Mouse (Mus musculus) liver, embryonic 11.5 days (tissue): ENCODE measurements around the gene Csnk1d. TPM values are rescaled to one million over a fixed set of nuclear protein-coding genes. Genes with fewer than 3 reads are reported as not detected.

Experiments used
- ATAC-seq: fragments of 200-750 bp; cut with Nextera tagmentation; replicated peaks from 2 replicates; pipeline ENCODE4 v1.8.0; 2017; ENCODE audit warnings: moderate number of reproducible peaks, mild to moderate bottlenecking, moderate TSS enrichment, moderate library complexity; ENCODE audit not compliant: low FRiP score
- DNase-seq: peaks from one replicate; pipeline ENCODE4 v3.0.0-alpha.2; 2017; ENCODE audit warnings: low spot score
- H3K27ac ChIP-seq: fragments of 300-500 bp; sonication (generic); 2 replicates; pipeline ENCODE4 v1.5.1; 2014; ENCODE audit warnings: mild to moderate bottlenecking, low read depth, low read length, control low read depth
- H3K27me3 ChIP-seq: fragments of 300-500 bp; sonication (generic); replicated peaks from 2 replicates; pipeline ENCODE4 v1.6.1; 2014; ENCODE audit warnings: low read length, mixed read lengths; ENCODE audit not compliant: control insufficient read depth, insufficient read depth
- H3K36me3 ChIP-seq: fragments of 300-500 bp; sonication (generic); 2 replicates; pipeline ENCODE4 v1.6.1; 2014; ENCODE audit warnings: mild to moderate bottlenecking, low read length, moderate library complexity, mixed read lengths; ENCODE audit not compliant: control insufficient read depth, insufficient read depth
- H3K4me1 ChIP-seq: fragments of 300-500 bp; sonication (generic); replicated peaks from 2 replicates; pipeline ENCODE4 v1.6.1; 2014; ENCODE audit warnings: low read length, mixed read lengths; ENCODE audit not compliant: control insufficient read depth, insufficient read depth
- H3K4me2 ChIP-seq: fragments of 300-500 bp; sonication (generic); 2 replicates; pipeline ENCODE4 v1.6.1; 2014; ENCODE audit warnings: mild to moderate bottlenecking, control low read depth, moderate library complexity
- H3K4me3 ChIP-seq: fragments of 300-500 bp; sonication (generic); 2 replicates; pipeline ENCODE4 v1.5.1; 2014; ENCODE audit warnings: low read depth, low read length, control low read depth
- H3K9ac ChIP-seq: fragments of 300-500 bp; sonication (generic); 2 replicates; pipeline ENCODE4 v1.6.1; 2014; ENCODE audit warnings: low read depth, low read length, control low read depth
- H3K9me3 ChIP-seq: fragments of 300-500 bp; sonication (generic); 2 replicates; pipeline ENCODE4 v1.6.1; 2016; ENCODE audit warnings: low read length, inconsistent platforms, mixed read lengths; ENCODE audit not compliant: control insufficient read depth
- WGBS: fragments of 180-500 bp; shearing (Covaris S2); extraction: QIAGEN DNeasy Blood & Tissue Kit; methylation state at CpG from one replicate; pipeline ENCODE4 v1.1.7; 2014; 5-methylcytosine and 5-hydroxymethylcytosine counted together
- polyA plus RNA-seq: library from polyadenylated mRNA; unstranded; fragments of >200 nt; fragmentation: Nextera tagmentation; extraction: Ambion mirVana; gene quantifications from 2 replicates; pipeline ENCODE4 v1.2.1, GENCODE M21; 2014

Gene Csnk1d
- polyA plus RNA-seq, 1 experiment from 2014 or later = 62.2 TPM

DNA sequence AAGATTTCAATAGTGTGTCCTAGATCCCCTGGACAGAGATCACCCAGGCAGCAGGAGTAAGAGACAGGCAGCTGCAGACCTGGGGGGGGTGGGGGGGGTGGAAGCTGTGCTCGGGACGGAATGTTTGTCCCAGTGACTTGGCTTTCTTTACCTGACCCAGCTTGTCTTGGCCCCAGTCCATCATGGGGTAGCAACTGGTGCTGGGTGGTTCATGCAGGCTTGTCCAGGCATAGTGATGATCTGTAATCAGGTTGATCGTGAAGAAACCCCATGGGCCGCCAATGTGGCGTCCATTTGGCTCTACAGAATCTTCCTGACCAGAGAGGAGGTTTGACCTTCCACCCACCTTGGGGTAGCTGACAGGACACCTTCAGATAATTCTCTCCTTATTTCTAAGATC lies 45.2 kb downstream of the Csnk1d start:
- Histone ChIP-seq H3K4me2 (no peak overlapping the region), H3K9ac (no peak overlapping the region), H3K4me1 (peaks cover 6% of the 10 kb centered on the region), H3K4me3 (no peak overlapping the region), H3K36me3 (no peaks in the 10 kb centered on the region), H3K9me3 (no peaks in the 10 kb centered on the region), H3K27me3 (no peaks in the 10 kb centered on the region), H3K27ac (no peak overlapping the region)
- DNase-seq = no peak
- 88% methylated on average over 5 of the region's 5 CpGs for WGBS
- no peak for ATAC-seq

DNA sequence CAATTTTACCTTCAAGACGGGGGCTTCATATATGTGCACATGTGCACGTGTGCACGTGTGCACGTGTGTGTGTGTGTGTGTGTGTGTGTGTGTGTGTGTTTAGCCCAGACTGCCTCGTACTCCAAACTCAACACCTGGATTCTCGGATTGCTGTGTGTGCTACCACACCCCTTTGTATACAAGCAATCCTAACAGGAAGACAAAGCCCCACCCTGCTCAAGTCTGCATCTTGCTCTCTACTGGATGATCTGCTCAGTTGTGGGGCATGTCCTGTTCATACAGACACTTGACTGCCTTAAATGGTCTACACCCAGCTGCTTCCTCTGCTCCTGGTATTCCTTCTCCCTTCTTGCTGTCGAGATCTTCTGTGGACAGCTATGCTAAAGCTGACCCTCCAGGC lies 45.9 kb downstream of the Csnk1d start:
- Histone ChIP-seq H3K27ac (no peak overlapping the region), H3K27me3 (no peaks in the 10 kb centered on the region), H3K9me3 (no peaks in the 10 kb centered on the region), H3K4me3 (no peak overlapping the region), H3K9ac (no peak overlapping the region), H3K4me1 (peaks cover 6% of the 10 kb centered on the region), H3K36me3 (no peaks in the 10 kb centered on the region), H3K4me2 (no peak overlapping the region)
- 74% methylated on average over 7 of the region's 7 CpGs for WGBS
- ATAC-seq (no peak), DNase-seq (no peak)

DNA sequence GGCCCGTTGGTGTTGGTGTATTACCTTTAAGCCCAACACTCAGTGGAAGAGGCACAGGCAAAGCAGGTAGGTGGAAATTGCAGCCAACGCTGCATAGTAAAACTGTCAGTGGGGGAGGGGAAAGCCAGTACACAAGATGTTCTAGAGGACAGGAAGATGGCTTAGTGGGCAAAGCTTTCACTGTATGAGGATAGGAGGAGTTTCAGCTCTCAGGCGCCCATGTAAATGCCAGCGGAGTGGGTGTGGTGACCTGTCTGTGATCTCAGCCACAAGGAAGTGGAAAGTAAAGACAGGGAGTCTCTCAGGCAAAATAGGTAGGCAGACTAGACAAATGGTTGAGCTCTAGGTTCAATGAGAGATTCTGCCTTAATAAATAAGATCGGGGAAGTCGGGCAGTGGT lies 50.2 kb downstream of the Csnk1d start:
- Histone ChIP-seq H3K4me1 (peaks cover 11% of the 10 kb centered on the region), H3K27ac (no peak overlapping the region), H3K9me3 (no peaks in the 10 kb centered on the region), H3K9ac (no peak overlapping the region), H3K4me2 (no peak overlapping the region), H3K4me3 (no peak overlapping the region), H3K36me3 (no peaks in the 10 kb centered on the region), H3K27me3 (no peaks in the 10 kb centered on the region)
- WGBS = 88% methylated on average over 6 of the region's 6 CpGs
- ATAC-seq = no peak
- DNase-seq = no peak

DNA sequence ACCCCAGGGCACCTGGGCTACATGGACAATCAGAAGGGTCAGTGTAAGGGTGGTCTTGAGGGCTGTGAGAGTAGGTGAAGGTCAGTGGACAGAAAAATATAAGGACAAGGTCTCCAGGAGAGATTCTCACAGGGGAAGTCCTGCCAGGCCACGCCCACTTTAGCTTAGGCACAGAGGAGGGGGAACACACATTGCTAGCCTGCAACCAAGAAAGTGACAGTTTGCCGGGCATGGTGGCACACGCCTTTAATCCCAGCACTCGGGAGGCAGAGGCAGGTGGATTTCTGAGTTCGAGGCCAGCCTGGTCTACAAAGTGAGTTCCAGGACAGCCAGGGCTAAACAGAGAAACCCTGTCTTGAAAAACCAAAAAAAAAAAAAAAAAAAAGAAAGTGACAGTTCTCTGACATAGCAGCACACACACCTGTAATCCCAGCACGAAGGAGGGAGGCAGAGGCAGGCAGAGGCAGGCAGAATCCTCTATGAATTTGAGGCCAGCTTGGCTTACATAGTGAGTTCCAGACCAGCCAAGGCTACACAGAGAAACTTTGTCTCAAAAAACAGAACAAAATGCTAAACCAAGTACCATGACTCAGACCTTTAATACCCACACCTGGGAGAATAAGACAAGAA lies 51.3 kb downstream of the Csnk1d start:
- Histone ChIP-seq H3K9ac (no peak overlapping the region), H3K4me2 (no peak overlapping the region), H3K27me3 (no peaks in the 10 kb centered on the region), H3K4me1 (peaks cover 11% of the 10 kb centered on the region), H3K9me3 (no peaks in the 10 kb centered on the region), H3K36me3 (no peaks in the 10 kb centered on the region), H3K4me3 (no peak overlapping the region), H3K27ac (no peak overlapping the region)
- WGBS = 28% methylated on average over 5 of the region's 6 CpGs
- DNase-seq (no peak), ATAC-seq (no peak)

DNA sequence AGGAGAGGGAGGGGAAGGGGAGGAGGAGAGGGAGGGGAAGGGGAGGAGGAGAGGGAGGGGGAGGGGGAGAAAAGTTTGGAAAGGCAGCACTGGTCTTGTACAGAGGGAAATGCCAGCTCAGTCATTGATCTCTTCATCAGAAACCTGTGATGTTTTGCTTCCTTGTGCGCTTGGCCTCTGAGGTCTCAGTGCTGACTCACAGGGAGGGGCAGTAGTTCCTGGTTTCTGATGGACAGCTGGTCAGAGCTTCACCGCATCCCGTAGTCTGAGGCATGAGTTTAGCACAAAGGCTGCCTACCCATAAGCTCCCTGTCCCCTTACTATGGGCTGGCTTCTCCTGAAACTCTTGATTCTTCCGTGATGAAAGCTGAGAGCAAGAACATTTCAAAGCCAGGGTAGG lies 52.3 kb downstream of the Csnk1d start:
- Histone ChIP-seq H3K9ac (no peak overlapping the region), H3K36me3 (no peaks in the 10 kb centered on the region), H3K4me3 (no peak overlapping the region), H3K27ac (peak overlapping the region; percentile 34; the same call in 1 of the 2 replicates), H3K4me1 (peaks cover 11% of the 10 kb centered on the region), H3K4me2 (no peak overlapping the region), H3K27me3 (no peaks in the 10 kb centered on the region), H3K9me3 (no peaks in the 10 kb centered on the region)
- DNase-seq (no peak), ATAC-seq (0 out of 2 replicates have a peak, but pooled peaks have one; percentile 52)
- WGBS = 8% methylated on average over 4 of the region's 4 CpGs

DNA sequence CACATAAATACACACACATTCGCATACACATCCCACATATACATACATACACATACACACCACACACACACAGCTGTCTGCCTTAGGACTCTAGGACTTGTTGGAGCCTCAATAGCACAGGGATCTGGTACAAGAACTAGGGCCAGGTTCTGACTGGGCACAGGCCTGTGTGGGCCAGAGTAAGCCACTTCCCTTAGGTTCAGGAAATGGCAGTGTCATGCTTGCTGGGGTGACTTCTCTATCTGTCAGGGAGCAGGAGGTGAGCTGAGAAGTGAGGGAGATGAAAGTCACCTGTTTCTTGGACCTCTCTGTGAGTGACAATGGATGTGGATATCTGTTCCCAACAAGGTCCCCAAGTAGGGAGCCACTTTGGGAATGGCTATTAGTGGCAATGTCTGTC lies 53.2 kb downstream of the Csnk1d start:
- DNase-seq (no peak), ATAC-seq (no peak)
- Histone ChIP-seq H3K4me1 (peaks cover 15% of the 10 kb centered on the region), H3K27me3 (no peaks in the 10 kb centered on the region), H3K4me2 (no peak overlapping the region), H3K9ac (no peak overlapping the region), H3K36me3 (no peaks in the 10 kb centered on the region), H3K4me3 (no peak overlapping the region), H3K27ac (no peak overlapping the region), H3K9me3 (no peaks in the 10 kb centered on the region)
- WGBS = 96% methylated on average over 1 of the region's 1 CpGs

DNA sequence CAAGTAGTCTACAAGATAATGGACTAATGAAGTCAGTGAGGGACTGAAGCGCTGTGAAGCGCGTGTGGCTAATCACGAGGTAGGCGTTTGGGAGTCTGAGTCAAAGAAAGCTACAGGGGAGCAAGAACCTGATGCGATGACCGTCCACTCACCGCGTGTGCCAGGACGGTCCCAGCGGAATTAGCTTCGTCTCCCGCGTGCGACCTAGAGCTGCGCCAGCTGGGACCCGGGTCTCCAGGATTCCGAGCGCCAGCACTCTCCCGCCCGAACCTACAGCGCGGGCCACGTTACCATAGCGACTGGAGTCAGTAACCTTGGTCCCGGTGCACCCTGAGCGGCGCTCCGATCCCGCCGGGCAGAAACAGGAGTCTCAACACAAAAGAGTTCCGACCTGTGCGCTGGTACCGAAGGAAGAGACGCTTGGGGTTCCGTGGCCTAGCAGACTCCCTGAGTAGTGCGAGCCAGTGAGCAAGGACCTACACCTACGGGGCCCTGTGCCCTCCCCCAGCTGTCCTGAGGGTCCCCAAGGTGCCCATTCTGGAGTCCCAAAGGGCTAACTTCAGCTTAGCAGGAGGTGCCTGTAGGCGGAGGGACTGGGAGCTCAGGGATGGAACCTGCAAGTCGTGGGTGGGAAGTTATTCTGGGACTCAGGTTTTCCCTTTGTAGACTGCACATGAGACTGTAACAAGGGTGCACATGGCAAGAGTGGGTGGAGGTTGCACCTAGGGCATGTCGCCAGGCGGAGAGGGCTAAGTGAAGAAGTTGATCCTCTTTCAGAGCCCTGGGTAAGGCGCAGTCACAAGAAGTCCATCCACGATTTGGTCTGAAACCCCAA lies 58.3 kb downstream of the Csnk1d start, which contains the start of gene Ccdc57:
TSS of gene Ccdc57 (minus strand) at position 309 of the 835 bp plus-strand sequence.
- Histone ChIP-seq H3K9ac (peak within 1 kb of the TSS; percentile 83), H3K27me3 (no peaks in the 10 kb centered on the region), H3K36me3 (no peaks in the 10 kb centered on the region), H3K4me1 (peaks cover 15% of the 10 kb centered on the region), H3K9me3 (no peaks in the 10 kb centered on the region), H3K27ac (0 out of 2 replicates have a peak within 1 kb of the TSS, but pooled peaks have one; percentile 38), H3K4me3 (peak within 1 kb of the TSS; percentile 79), H3K4me2 (peak within 1 kb of the TSS; percentile 86)
- ATAC-seq (peak; percentile 89), DNase-seq (peak; percentile 92)
- WGBS = 11% methylated on average over 44 of the region's 44 CpGs

DNA sequence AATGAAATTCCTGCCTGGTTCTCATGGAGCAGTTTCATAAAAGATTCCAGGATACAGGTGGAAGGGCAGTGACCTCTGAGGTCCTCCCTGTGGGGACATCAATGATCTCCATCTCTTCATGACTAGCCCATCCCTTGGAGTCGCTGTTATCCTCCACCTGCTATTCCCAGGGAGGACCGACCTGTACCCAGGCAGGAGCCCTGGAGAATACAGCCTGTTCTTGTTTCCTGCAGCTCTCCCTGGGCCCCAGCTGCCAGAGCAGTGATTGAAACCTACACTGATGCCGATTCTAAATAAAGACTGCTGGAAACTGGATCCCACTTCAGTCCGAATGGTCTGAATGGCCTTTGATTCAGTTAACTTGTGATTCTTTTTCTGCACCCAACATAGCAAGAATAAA lies 59.7 kb downstream of the Csnk1d start:
- Histone ChIP-seq H3K27ac (no peak overlapping the region), H3K4me3 (no peak overlapping the region), H3K27me3 (no peaks in the 10 kb centered on the region), H3K4me2 (no peak overlapping the region; the same call in 1 of the 2 replicates), H3K9ac (no peak overlapping the region), H3K9me3 (no peaks in the 10 kb centered on the region), H3K4me1 (peaks cover 15% of the 10 kb centered on the region), H3K36me3 (no peaks in the 10 kb centered on the region)
- ATAC-seq (no peak), DNase-seq (no peak)
- 91% methylated on average over 4 of the region's 4 CpGs for WGBS
